Mouse (Mus musculus) left cerebral cortex, postnatal 25 days (tissue): Measurements from ENCODE around the gene Pts. TPM values are rescaled to one million over a fixed set of nuclear protein-coding genes. Genes with fewer than 3 reads are reported as not detected.

ENCODE experiments used
- DNase-seq, 2 experiments: peaks; one replicate each; pipeline ENCODE4 v3.0.0; 2022; ENCODE audit warnings: low spot score in 2 of 2, mixed read lengths in 1 of 2
- intact Hi-C: fragments of 180-260 bp; cut with DNase I; formaldehyde crosslinking; loops from one replicate; pipeline ENCODE4 v1.15.1; 2025
- total RNA-seq, 2 experiments: library from RNA; stranded (reverse); gene quantifications; 2 replicates each; pipeline ENCODE4 v1.2.3; 2021

Pts gene
- total RNA-seq, 2 experiments from 2014 or later, result 27.6 to 29.8 TPM

- intact Hi-C loops, result no loop called here
- DNase-seq, result no peak
These were observed 32.4 kb downstream of the Pts start for GRCm38 (mm10) chr9:50496151-50496505.

GRCm38 (mm10) chr9:50495405-50496150 is 32.9 kb downstream of the Pts start:
- intact Hi-C loops, result no loop called here

GRCm38 (mm10) chr9:50494311-50494710 is 34.2 kb downstream of the Pts start, which contains the start of gene Plet1:
Plet1 (plus strand) TSS chr9:50494525.
- intact Hi-C loops, result no loop called here

More at GRCm38 (mm10) chr9:50495405-50496150, 32.9 kb downstream of the Pts start:
- peak in 1 of 2 experiments; percentile 7 for DNase-seq

GRCm38 (mm10) chr9:50493777-50494176 is 34.7 kb downstream of the Pts start:
- DNase-seq, result no peak
- intact Hi-C loops, result no loop called here

More at GRCm38 (mm10) chr9:50494311-50494710, 34.2 kb downstream of the Pts start, which contains the start of gene Plet1:
- DNase-seq, result no peak

- intact Hi-C loops, result no loop called here
- DNase-seq, result no peak
These were observed 36.9 kb downstream of the Pts start for GRCm38 (mm10) chr9:50491531-50492045.

GRCm38 (mm10) chr9:50490836-50491235 is 37.7 kb downstream of the Pts start:
- intact Hi-C loops, result no loop called here

GRCm38 (mm10) chr9:50485521-50485920 is 43.0 kb downstream of the Pts start:
- DNase-seq, result no peak
- intact Hi-C loops, result no loop called here

More at GRCm38 (mm10) chr9:50490836-50491235, 37.7 kb downstream of the Pts start:
- DNase-seq, result no peak

GRCm38 (mm10) chr9:50482743-50483142 is 45.8 kb downstream of the Pts start:
- DNase-seq, result no peak
- intact Hi-C loops, result no loop called here

GRCm38 (mm10) chr9:50479476-50479875 is 49.0 kb downstream of the Pts start:
- intact Hi-C loops, result no loop called here
- no peak for DNase-seq

GRCm38 (mm10) chr9:50478826-50479225 is 49.7 kb downstream of the Pts start:
- DNase-seq, result no peak

GRCm38 (mm10) chr9:50477270-50477669 is 51.3 kb downstream of the Pts start:
- no peak for DNase-seq
- intact Hi-C loops, result no loop called here

More at GRCm38 (mm10) chr9:50478826-50479225, 49.7 kb downstream of the Pts start:
- intact Hi-C loops, result no loop called here

GRCm38 (mm10) chr9:50476651-50477050 is 51.9 kb downstream of the Pts start:
- intact Hi-C loops, result no loop called here
- peak in 1 of 2 experiments; percentile 13 for DNase-seq

GRCm38 (mm10) chr9:50475745-50476144 is 52.8 kb downstream of the Pts start:
- DNase-seq, result no peak
- intact Hi-C loops, result no loop called here

GRCm38 (mm10) chr9:50475318-50475717 is 53.2 kb downstream of the Pts start:
- DNase-seq, result peak in 1 of 2 experiments; percentile 35
- intact Hi-C loops, result no loop called here

Other genes with a start within 250 kb of the Pts start
- 100 to 1,000 TPM; 301 to 364 TPM for gene Rpl10-ps3, start 183.8 kb downstream of the Pts start, total RNA-seq
- under 1 TPM in 1 of 2 experiments, not detected in 1; 0.21 TPM for gene Plet1, start 34.2 kb downstream of the Pts start, total RNA-seq
- gene Il18, start 26.1 kb upstream of the Pts start, total RNA-seq, result 10 to 100 TPM; 27.1 to 29.8 TPM
- gene Bco2, start 26.5 kb upstream of the Pts start, total RNA-seq, result 1 to 10 TPM; 3.4 to 3.8 TPM
- not detected for gene Tex12, start 32.6 kb upstream of the Pts start, total RNA-seq
- gene Sdhd, start 75.1 kb upstream of the Pts start, total RNA-seq, result 100 to 1,000 TPM; 111 TPM
- gene Timm8b, start 75.2 kb upstream of the Pts start, total RNA-seq, result 100 to 1,000 TPM; 247 to 254 TPM
- gene Pih1d2, start 88.6 kb upstream of the Pts start, total RNA-seq, result 1 to 10 TPM; 3.3 to 4.2 TPM
- gene Nkapd1, start 88.7 kb upstream of the Pts start, total RNA-seq, result 10 to 100 TPM; 22.5 to 26.5 TPM
- 100 to 1,000 TPM; 115 to 117 TPM for gene Dlat, start 131.1 kb upstream of the Pts start, total RNA-seq
- 10 to 100 TPM; 75.4 to 80.8 TPM for gene Dixdc1, start 210.8 kb upstream of the Pts start, total RNA-seq
- 1 to 10 TPM; 2.1 to 2.8 TPM for gene 2310030G06Rik, start 217.8 kb upstream of the Pts start, total RNA-seq
- 100 to 1,000 TPM; 125 to 140 TPM for gene Cryab, start 222.6 kb upstream of the Pts start, total RNA-seq
- 1 to 10 TPM; 1.4 to 1.5 TPM for gene Hspb2, start 223.6 kb upstream of the Pts start, total RNA-seq
- 1 to 10 TPM; 4.7 to 6.1 TPM for gene Fdxacb1, start 239.5 kb upstream of the Pts start, total RNA-seq
- 10 to 100 TPM; 25.5 to 26.3 TPM for gene Alg9, start 246.3 kb upstream of the Pts start, total RNA-seq
- 10 to 100 TPM; 32.6 to 34.2 TPM for gene 1110032A03Rik, start 246.8 kb upstream of the Pts start, total RNA-seq